Mouse (Mus musculus): ENCODE measurements around the gene Snrpd2. TPM values are rescaled to one million over a fixed set of nuclear protein-coding genes. Genes with fewer than 3 reads are reported as not detected.

The Snrpd2 gene
- polyA plus RNA-seq, 1 experiment from 2014 or later = 158 TPM

GRCm38 (mm10) chr7:19178035-19178434, 28.5 kb downstream of the Snrpd2 start:
- no peak overlapping the region for H3K4me2 ChIP-seq
- no peaks in the 10 kb centered on the region; the same call in 1 of the 2 replicates for H3K4me1 ChIP-seq (ENCODE audit: insufficient read depth)
- DNase-seq = no peak
- WGBS = 11% methylated on average over 18 of the region's 18 CpGs
- H3K36me3 ChIP-seq (ENCODE audit: insufficient read depth) = no peaks in the 10 kb centered on the region
- no peak overlapping the region for H3K27ac ChIP-seq (ENCODE audit: low read depth)
- H3K9me3 ChIP-seq (ENCODE audit: low read depth, low read length) = peaks cover 8% of the 10 kb centered on the region; the same call in 1 of the 2 replicates
- H3K4me3 ChIP-seq (ENCODE audit: low read depth, low read length) = no peak overlapping the region
- ATAC-seq (ENCODE audit: insufficient read depth) = no peak
- H3K9ac ChIP-seq = no peak overlapping the region
- TF ChIP-seq CTCF (IDR thresholded peaks at IDR 0.05; ENCODE audit: low read depth) = no peak
- peaks cover 59% of the 10 kb centered on the region for H3K27me3 ChIP-seq (ENCODE audit: insufficient read depth, low read length)

- ATAC-seq (ENCODE audit: insufficient read depth) (peak; percentile 2; the same call in 1 of the 2 replicates), DNase-seq (peak; percentile 84)
- Histone ChIP-seq H3K4me2 (peak overlapping the region; percentile 48), H3K27me3 (ENCODE audit: insufficient read depth, low read length) (peaks cover 59% of the 10 kb centered on the region), H3K4me1 (ENCODE audit: insufficient read depth) (no peaks in the 10 kb centered on the region; the same call in 1 of the 2 replicates), H3K4me3 (ENCODE audit: low read depth, low read length) (peak overlapping the region; percentile 14; the same call in 1 of the 2 replicates), H3K27ac (ENCODE audit: low read depth) (no peak overlapping the region), H3K36me3 (ENCODE audit: insufficient read depth) (no peaks in the 10 kb centered on the region; the same call in 1 of the 2 replicates), H3K9me3 (ENCODE audit: low read depth, low read length) (peaks cover 8% of the 10 kb centered on the region; the same call in 1 of the 2 replicates), H3K9ac (no peak overlapping the region)
- peak; percentile 90 for TF ChIP-seq CTCF (IDR thresholded peaks at IDR 0.05; ENCODE audit: low read depth)
- 7% methylated on average over 27 of the region's 27 CpGs for WGBS
These were observed 29.0 kb downstream of the Snrpd2 start for GRCm38 (mm10) chr7:19178443-19179092.

GRCm38 (mm10) chr7:19179173-19179572, 29.7 kb downstream of the Snrpd2 start:
- TF ChIP-seq CTCF (IDR thresholded peaks at IDR 0.05; ENCODE audit: low read depth) = peak; percentile 70
- peaks cover 59% of the 10 kb centered on the region for H3K27me3 ChIP-seq (ENCODE audit: insufficient read depth, low read length)
- no peaks in the 10 kb centered on the region; the same call in 1 of the 2 replicates for H3K4me1 ChIP-seq (ENCODE audit: insufficient read depth)
- 0 out of 2 replicates have a peak, but pooled peaks have one; percentile 0 for ATAC-seq (ENCODE audit: insufficient read depth)
- H3K27ac ChIP-seq (ENCODE audit: low read depth) = no peak overlapping the region
- no peak overlapping the region for H3K9ac ChIP-seq
- H3K9me3 ChIP-seq (ENCODE audit: low read depth, low read length) = peaks cover 8% of the 10 kb centered on the region; the same call in 1 of the 2 replicates
- no peaks in the 10 kb centered on the region; the same call in 1 of the 2 replicates for H3K36me3 ChIP-seq (ENCODE audit: insufficient read depth)
- 1% methylated on average over 30 of the region's 32 CpGs for WGBS
- H3K4me3 ChIP-seq (ENCODE audit: low read depth, low read length) = peak overlapping the region; percentile 14
- peak; percentile 82 for DNase-seq
- H3K4me2 ChIP-seq = peak overlapping the region; percentile 48

GRCm38 (mm10) chr7:19179936-19180335, 30.4 kb downstream of the Snrpd2 start:
- H3K27ac ChIP-seq (ENCODE audit: low read depth) = no peak overlapping the region
- 34% methylated on average over 6 of the region's 6 CpGs for WGBS
- peaks cover 4% of the 10 kb centered on the region; the same call in 1 of the 2 replicates for H3K36me3 ChIP-seq (ENCODE audit: insufficient read depth)
- peaks cover 8% of the 10 kb centered on the region; the same call in 1 of the 2 replicates for H3K9me3 ChIP-seq (ENCODE audit: low read depth, low read length)
- DNase-seq (no peak), ATAC-seq (ENCODE audit: insufficient read depth) (no peak)
- H3K4me1 ChIP-seq (ENCODE audit: insufficient read depth) = no peaks in the 10 kb centered on the region; the same call in 1 of the 2 replicates
- H3K4me3 ChIP-seq (ENCODE audit: low read depth, low read length) = peak overlapping the region; percentile 14; the same call in 1 of the 2 replicates
- H3K9ac ChIP-seq = no peak overlapping the region
- H3K4me2 ChIP-seq = peak overlapping the region; percentile 48; the same call in 1 of the 2 replicates
- no peak for TF ChIP-seq CTCF (IDR thresholded peaks at IDR 0.05; ENCODE audit: low read depth)
- peaks cover 56% of the 10 kb centered on the region for H3K27me3 ChIP-seq (ENCODE audit: insufficient read depth, low read length)

- no peaks in the 10 kb centered on the region; the same call in 1 of the 2 replicates for H3K4me1 ChIP-seq (ENCODE audit: insufficient read depth)
- H3K9me3 ChIP-seq (ENCODE audit: low read depth, low read length) = peaks cover 5% of the 10 kb centered on the region; the same call in 1 of the 2 replicates
- TF ChIP-seq CTCF (IDR thresholded peaks at IDR 0.05; ENCODE audit: low read depth) = no peak
- DNase-seq (peak; percentile 66), ATAC-seq (ENCODE audit: insufficient read depth) (peak; percentile 55)
- peak overlapping the region; percentile 69 for H3K4me2 ChIP-seq
- WGBS = under 1% methylated on average over 26 of the region's 27 CpGs
- H3K27me3 ChIP-seq (ENCODE audit: insufficient read depth, low read length) = peaks cover 49% of the 10 kb centered on the region
- peak overlapping the region; percentile 65 for H3K9ac ChIP-seq
- peaks cover 7% of the 10 kb centered on the region; the same call in 1 of the 2 replicates for H3K36me3 ChIP-seq (ENCODE audit: insufficient read depth)
- H3K27ac ChIP-seq (ENCODE audit: low read depth) = 0 out of 2 replicates have a peak overlapping the region, but pooled peaks have one; percentile 21
- peak overlapping the region; percentile 61 for H3K4me3 ChIP-seq (ENCODE audit: low read depth, low read length)
These were observed 31.4 kb downstream of the Snrpd2 start for GRCm38 (mm10) chr7:19180862-19181429.

- no peak overlapping the region for H3K27ac ChIP-seq (ENCODE audit: low read depth)
- no peak overlapping the region for H3K4me3 ChIP-seq (ENCODE audit: low read depth, low read length)
These were observed 34.7 kb downstream of the Snrpd2 start for GRCm38 (mm10) chr7:19184250-19184649.

GRCm38 (mm10) chr7:19184758-19185157, 35.2 kb downstream of the Snrpd2 start:
- no peak overlapping the region for H3K4me3 ChIP-seq (ENCODE audit: low read depth, low read length)
- H3K4me2 ChIP-seq = no peak overlapping the region
- peak; percentile 39 for DNase-seq
- no peak for TF ChIP-seq CTCF (IDR thresholded peaks at IDR 0.05; ENCODE audit: low read depth)
- no peaks in the 10 kb centered on the region for H3K9me3 ChIP-seq (ENCODE audit: low read depth, low read length)
- H3K4me1 ChIP-seq (ENCODE audit: insufficient read depth) = no peaks in the 10 kb centered on the region; the same call in 1 of the 2 replicates
- H3K27me3 ChIP-seq (ENCODE audit: insufficient read depth, low read length) = peaks cover 12% of the 10 kb centered on the region
- 72% methylated on average over 6 of the region's 6 CpGs for WGBS
- no peak overlapping the region for H3K9ac ChIP-seq
- H3K27ac ChIP-seq (ENCODE audit: low read depth) = no peak overlapping the region
- no peak for ATAC-seq (ENCODE audit: insufficient read depth)
- H3K36me3 ChIP-seq (ENCODE audit: insufficient read depth) = peaks cover 10% of the 10 kb centered on the region; the same call in 1 of the 2 replicates

More at GRCm38 (mm10) chr7:19184250-19184649, 34.7 kb downstream of the Snrpd2 start:
- DNase-seq (no peak), ATAC-seq (ENCODE audit: insufficient read depth) (no peak)
- Histone ChIP-seq H3K9ac (no peak overlapping the region), H3K36me3 (ENCODE audit: insufficient read depth) (peaks cover 10% of the 10 kb centered on the region; the same call in 1 of the 2 replicates), H3K4me1 (ENCODE audit: insufficient read depth) (no peaks in the 10 kb centered on the region; the same call in 1 of the 2 replicates), H3K27me3 (ENCODE audit: insufficient read depth, low read length) (peaks cover 17% of the 10 kb centered on the region), H3K4me2 (no peak overlapping the region), H3K9me3 (ENCODE audit: low read depth, low read length) (no peaks in the 10 kb centered on the region)
- 89% methylated on average over 2 of the region's 2 CpGs for WGBS
- no peak for TF ChIP-seq CTCF (IDR thresholded peaks at IDR 0.05; ENCODE audit: low read depth)
